Mouse (Mus musculus): Measurements from ENCODE around the gene Fbxo31.

The Fbxo31 gene

GRCm38 (mm10) chr8:121551065-121551985 is 27.3 kb downstream of the Fbxo31 start:
- DNase-seq (ENCODE audit: low read depth) = no peak

- no peak for DNase-seq (ENCODE audit: low read depth)
Observed at GRCm38 (mm10) chr8:121550056-121550455, 28.6 kb downstream of the Fbxo31 start.

- peak; percentile 82 for DNase-seq (ENCODE audit: low read depth)
Observed at GRCm38 (mm10) chr8:121547132-121547531, 31.5 kb downstream of the Fbxo31 start.

- no peak for DNase-seq (ENCODE audit: low read depth)
Observed at GRCm38 (mm10) chr8:121544936-121545335, 33.7 kb downstream of the Fbxo31 start.

- no peak for DNase-seq (ENCODE audit: low read depth)
Observed at GRCm38 (mm10) chr8:121544276-121544785, 34.3 kb downstream of the Fbxo31 start, which contains the start of gene 1700018B08Rik. Gene 1700018B08Rik, minus strand, starts transcription at chr8:121544320.

GRCm38 (mm10) chr8:121542901-121543300 is 35.7 kb downstream of the Fbxo31 start:
- no peak for DNase-seq (ENCODE audit: low read depth)

GRCm38 (mm10) chr8:121541862-121542261 is 36.7 kb downstream of the Fbxo31 start:
- DNase-seq (ENCODE audit: low read depth) = no peak

- peak; percentile 37 for DNase-seq (ENCODE audit: low read depth)
Observed at GRCm38 (mm10) chr8:121532381-121532780, 46.2 kb downstream of the Fbxo31 start.

GRCm38 (mm10) chr8:121530639-121531038 is 48.0 kb downstream of the Fbxo31 start:
- no peak for DNase-seq (ENCODE audit: low read depth)

- no peak for DNase-seq (ENCODE audit: low read depth)
Observed at GRCm38 (mm10) chr8:121528790-121529189, 49.8 kb downstream of the Fbxo31 start.

- no peak for DNase-seq (ENCODE audit: low read depth)
Observed at GRCm38 (mm10) chr8:121527751-121528150, 50.9 kb downstream of the Fbxo31 start.

GRCm38 (mm10) chr8:121526811-121527550 is 51.6 kb downstream of the Fbxo31 start:
- DNase-seq (ENCODE audit: low read depth) = no peak

- DNase-seq (ENCODE audit: low read depth) = peak; percentile 71
Observed at GRCm38 (mm10) chr8:121525111-121525818, 53.3 kb downstream of the Fbxo31 start.

- peak; percentile 65 for DNase-seq (ENCODE audit: low read depth)
Observed at GRCm38 (mm10) chr8:121513429-121513828, 65.2 kb downstream of the Fbxo31 start.

- DNase-seq (ENCODE audit: low read depth) = no peak
Observed at GRCm38 (mm10) chr8:121511751-121512150, 66.9 kb downstream of the Fbxo31 start.
